Mouse (Mus musculus): ENCODE data around the gene Trim52.
"Not testable (repeated sequence)": the region's sequence is repeated elsewhere in the genome, so short reads cannot be mapped to it uniquely, and the experiment has no call there.

The Trim52 gene

GRCm38 (mm10) chr14:106105980-106106379 is at the start of gene Trim52:
TSS of gene Trim52 (plus strand) at chr14:106106198.
- no peak for DNase-seq (ENCODE audit: low read depth, low spot score)

- DNase-seq (ENCODE audit: low read depth, low spot score): no peak
Observed at GRCm38 (mm10) chr14:106072608-106073007, 33.4 kb upstream of the Trim52 start.

GRCm38 (mm10) chr14:106075181-106076064 is 30.6 kb upstream of the Trim52 start:
- DNase-seq (ENCODE audit: low read depth, low spot score): no peak

- no peak for DNase-seq (ENCODE audit: low read depth, low spot score)
Observed at GRCm38 (mm10) chr14:106088480-106089037, 17.4 kb upstream of the Trim52 start.

- no peak for DNase-seq (ENCODE audit: low read depth, low spot score)
Observed at GRCm38 (mm10) chr14:106096816-106097215, 9.2 kb upstream of the Trim52 start.

GRCm38 (mm10) chr14:106100858-106101257 is 5.1 kb upstream of the Trim52 start:
- no peak for DNase-seq (ENCODE audit: low read depth, low spot score)

GRCm38 (mm10) chr14:106106425-106106824 is 427 bp downstream of the Trim52 start:
- no peak for DNase-seq (ENCODE audit: low read depth, low spot score)

GRCm38 (mm10) chr14:106119371-106119770 is 13.4 kb downstream of the Trim52 start:
- no peak for DNase-seq (ENCODE audit: low read depth, low spot score)

GRCm38 (mm10) chr14:106136272-106136671 is 30.3 kb downstream of the Trim52 start:
- no peak for DNase-seq (ENCODE audit: low read depth, low spot score)

- DNase-seq (ENCODE audit: low read depth, low spot score): no peak
Observed at GRCm38 (mm10) chr14:106151188-106151587, 45.2 kb downstream of the Trim52 start.

GRCm38 (mm10) chr14:106154879-106155576 is 49.0 kb downstream of the Trim52 start:
- DNase-seq (ENCODE audit: low read depth, low spot score): no peak

- DNase-seq (ENCODE audit: low read depth, low spot score): no peak
Observed at GRCm38 (mm10) chr14:106156533-106156932, 50.5 kb downstream of the Trim52 start.

- no peak for DNase-seq (ENCODE audit: low read depth, low spot score)
Observed at GRCm38 (mm10) chr14:106162331-106162730, 56.3 kb downstream of the Trim52 start.

- no peak for DNase-seq (ENCODE audit: low read depth, low spot score)
Observed at GRCm38 (mm10) chr14:106163196-106163595, 57.2 kb downstream of the Trim52 start.

- not testable (repeated sequence) for DNase-seq (ENCODE audit: low read depth, low spot score)
Observed at GRCm38 (mm10) chr14:106163933-106164332, 57.9 kb downstream of the Trim52 start.

GRCm38 (mm10) chr14:106176879-106177278 is 70.9 kb downstream of the Trim52 start:
- DNase-seq (ENCODE audit: low read depth, low spot score): no peak

GRCm38 (mm10) chr14:106178245-106178644 is 72.2 kb downstream of the Trim52 start:
- no peak for DNase-seq (ENCODE audit: low read depth, low spot score)

GRCm38 (mm10) chr14:106179102-106179727 is 73.2 kb downstream of the Trim52 start:
- DNase-seq (ENCODE audit: low read depth, low spot score): no peak

- DNase-seq (ENCODE audit: low read depth, low spot score): no peak
Observed at GRCm38 (mm10) chr14:106179728-106180125, 73.7 kb downstream of the Trim52 start.

GRCm38 (mm10) chr14:106180616-106181015 is 74.6 kb downstream of the Trim52 start:
- DNase-seq (ENCODE audit: low read depth, low spot score): no peak

GRCm38 (mm10) chr14:106183985-106184384 is 78.0 kb downstream of the Trim52 start:
- DNase-seq (ENCODE audit: low read depth, low spot score): no peak

All from retina, adult 2 months (tissue).